Mouse (Mus musculus): ENCODE measurements around the gene Ttyh3.

DNA sequence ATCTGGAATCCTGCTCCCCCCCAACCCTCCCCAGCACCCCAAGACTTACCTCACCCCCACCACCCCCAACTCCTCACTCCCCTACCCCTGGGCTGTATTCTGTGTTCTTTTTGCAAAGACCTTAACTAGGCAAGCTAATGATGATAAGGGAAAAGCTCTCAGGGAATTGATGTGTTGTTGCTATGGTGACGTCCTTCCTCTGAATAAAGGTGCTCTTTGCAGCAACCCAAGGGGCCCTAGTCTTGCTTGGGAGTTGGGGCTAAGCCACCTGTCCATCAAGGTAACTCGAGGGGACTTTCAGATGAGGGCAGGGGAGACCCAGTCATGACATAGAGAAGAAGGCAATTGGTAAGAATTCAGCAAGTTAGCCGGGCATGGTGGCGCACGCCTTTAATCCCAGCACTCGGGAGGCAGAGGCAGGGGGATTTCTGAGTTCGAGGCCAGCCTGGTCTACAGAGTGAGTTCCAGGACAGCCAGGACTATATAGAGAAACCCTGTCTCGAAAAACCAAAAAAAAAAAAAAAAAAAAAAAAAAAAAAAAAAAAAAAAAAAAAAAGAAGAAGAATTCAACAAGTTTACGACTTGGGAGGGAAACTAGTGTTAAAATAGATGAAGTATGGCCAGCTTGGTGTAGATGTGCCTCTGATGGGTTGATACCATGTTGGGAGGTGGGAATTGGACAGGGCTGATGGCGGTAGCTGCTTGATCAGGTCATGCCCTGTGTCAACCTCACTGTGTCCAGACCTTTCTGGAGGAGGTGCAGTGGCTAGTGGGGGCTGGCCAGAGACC is 33.3 kb downstream of the Ttyh3 start:
- TF ChIP-seq CTCF (conservative IDR thresholded peaks at IDR 0.05; ENCODE audit: low read length), result no peak
- no peak for TF ChIP-seq NANOG (IDR thresholded peaks at IDR 0.05; ENCODE audit: borderline replicate concordance, low read length)
- no peak for TF ChIP-seq POU5F1 (IDR thresholded peaks at IDR 0.05; ENCODE audit: borderline replicate concordance, low read length)
